Mouse (Mus musculus) C2C12 (cell line): ENCODE measurements at regions not wholly inside any gene's neighbourhood (a gene's known extent, or its start where the extent isn't known, plus 50 kb on each side); places are given as distances from the start of the nearest gene placed in this dataset.

Source experiments
- H3K27me3 ChIP-seq: one replicate; pipeline ENCODE4 v1.6.1; 2011; ENCODE audit not compliant: control insufficient read depth, insufficient read depth, insufficient read length
- H3K36me3 ChIP-seq: one replicate; pipeline ENCODE4 v1.6.1; 2011; ENCODE audit not compliant: control insufficient read depth, insufficient read depth
- H3K4me3 ChIP-seq: one replicate; pipeline ENCODE4 v1.5.1; 2011; ENCODE audit warnings: mild to moderate bottlenecking, control low read depth; ENCODE audit not compliant: poor library complexity, insufficient read depth, severe bottlenecking
- H3K79me2 ChIP-seq: one replicate; pipeline ENCODE4 v1.6.1; 2011; ENCODE audit not compliant: control insufficient read depth, insufficient read depth
- H3K79me3 ChIP-seq: one replicate; pipeline ENCODE4 v1.6.1; 2011; ENCODE audit warnings: low read depth, control low read depth
- H3ac ChIP-seq: one replicate; pipeline ENCODE3; 2011; ENCODE audit warnings: low read depth; ENCODE audit not compliant: control insufficient read depth, insufficient read length
- CEBPB ChIP-seq: IDR thresholded peaks from one replicate; pipeline ENCODE4 v1.6.1; 2011; ENCODE audit warnings: low read depth, mild to moderate bottlenecking, control low read depth, moderate library complexity
- CTCF ChIP-seq: IDR thresholded peaks from one replicate; pipeline ENCODE4 v1.5.1; 2011; ENCODE audit not compliant: control insufficient read depth, insufficient read depth, insufficient read length
- FOSL1 ChIP-seq: IDR thresholded peaks from one replicate; pipeline ENCODE4 v1.8.0; 2011; ENCODE audit warnings: mild to moderate bottlenecking, low read length; ENCODE audit not compliant: poor library complexity, insufficient read depth, severe bottlenecking
- MAX ChIP-seq: IDR thresholded peaks from one replicate; pipeline ENCODE4 v1.6.1; 2011; ENCODE audit warnings: mild to moderate bottlenecking, control low read depth
- MYOD1 ChIP-seq: IDR thresholded peaks from one replicate; pipeline ENCODE4 v1.6.1; 2011; ENCODE audit warnings: low read depth; ENCODE audit not compliant: control insufficient read depth, insufficient read length
- MYOG ChIP-seq: IDR thresholded peaks from one replicate; pipeline ENCODE4 v1.6.1; 2011; ENCODE audit not compliant: control insufficient read depth, insufficient read length; ENCODE audit errors: extremely low read depth
- USF1 ChIP-seq: IDR thresholded peaks from one replicate; pipeline ENCODE4 v1.6.1; 2011; ENCODE audit warnings: low read depth, mild to moderate bottlenecking, control low read depth, moderate library complexity

- H3ac ChIP-seq: no peak overlapping the region
- H3K79me2 ChIP-seq: no peaks in the 10 kb centered on the region
- H3K27me3 ChIP-seq: no peaks in the 10 kb centered on the region
- H3K4me3 ChIP-seq: no peak overlapping the region
- no peak for TF ChIP-seq USF1
- peak; percentile 59 for TF ChIP-seq CTCF
- H3K36me3 ChIP-seq: no peaks in the 10 kb centered on the region
- no peaks in the 10 kb centered on the region for H3K79me3 ChIP-seq
Observed at GRCm38 (mm10) chr16:54983759-54984218, 314.0 kb downstream of the Zpld1 start.

DNA sequence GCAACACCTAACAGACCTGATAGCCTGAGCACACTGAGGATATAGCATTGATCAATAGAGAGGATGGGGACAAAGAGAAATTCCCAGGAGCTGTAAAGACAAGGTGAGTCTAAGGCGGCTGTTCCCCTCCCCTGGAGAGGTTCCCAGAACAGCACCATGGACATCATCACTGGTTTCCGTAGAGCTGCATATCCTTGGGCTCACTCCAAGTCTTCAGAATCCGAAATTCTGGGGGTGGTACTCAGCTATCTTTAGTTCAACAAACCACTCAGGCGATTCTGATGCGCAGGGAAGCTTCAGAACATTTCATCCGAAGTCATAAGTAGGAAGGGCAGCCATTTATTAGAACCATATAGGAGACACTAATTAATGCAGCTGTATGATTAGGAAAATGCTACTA is 327.4 kb downstream of the Zpld1 start:
- Histone ChIP-seq H3K4me3 (no peak overlapping the region), H3ac (no peak overlapping the region), H3K27me3 (no peaks in the 10 kb centered on the region), H3K79me3 (no peaks in the 10 kb centered on the region), H3K36me3 (no peaks in the 10 kb centered on the region), H3K79me2 (no peaks in the 10 kb centered on the region)
- TF ChIP-seq MAX (no peak), CTCF (no peak), MYOD1 (no peak), CEBPB (no peak), FOSL1 (no peak), MYOG (no peak), USF1 (no peak)

GRCm38 (mm10) chr16:54943808-54944315 is 353.9 kb downstream of the Zpld1 start:
- Histone ChIP-seq H3K4me3 (no peak overlapping the region), H3ac (no peak overlapping the region), H3K27me3 (no peaks in the 10 kb centered on the region), H3K79me3 (no peaks in the 10 kb centered on the region), H3K79me2 (no peaks in the 10 kb centered on the region), H3K36me3 (no peaks in the 10 kb centered on the region)
- no peak for TF ChIP-seq FOSL1
- no peak for TF ChIP-seq CEBPB
- no peak for TF ChIP-seq MYOG
- TF ChIP-seq CTCF: no peak
- no peak for TF ChIP-seq MAX
- TF ChIP-seq USF1: no peak
- no peak for TF ChIP-seq MYOD1

DNA sequence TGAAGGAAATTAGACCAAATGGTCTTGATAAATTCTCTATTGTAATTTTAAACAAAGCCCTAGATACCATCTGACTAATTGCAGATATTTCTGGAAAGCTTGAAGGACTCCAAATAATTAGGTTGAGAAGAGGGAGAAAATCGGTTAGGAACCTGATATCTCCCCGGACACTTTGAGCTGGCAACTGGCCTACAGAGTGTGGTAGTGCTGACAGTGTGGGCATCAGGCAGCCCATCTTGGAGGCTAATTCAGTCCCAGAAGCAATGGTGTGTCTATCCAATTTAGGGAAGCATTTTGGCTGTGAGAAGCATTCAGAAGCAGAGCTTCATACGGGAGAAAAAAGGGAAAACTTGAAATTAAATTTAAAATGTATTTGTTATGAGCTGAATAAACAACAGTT is 369.5 kb downstream of the Zpld1 start:
- Histone ChIP-seq H3K79me3 (no peaks in the 10 kb centered on the region), H3ac (no peak overlapping the region), H3K36me3 (no peaks in the 10 kb centered on the region), H3K27me3 (no peaks in the 10 kb centered on the region), H3K4me3 (no peak overlapping the region), H3K79me2 (no peaks in the 10 kb centered on the region)
- no peak for TF ChIP-seq MAX
- TF ChIP-seq USF1: no peak
- TF ChIP-seq MYOG: no peak
- no peak for TF ChIP-seq CEBPB
- TF ChIP-seq CTCF: no peak
- TF ChIP-seq FOSL1: no peak
- no peak for TF ChIP-seq MYOD1

DNA sequence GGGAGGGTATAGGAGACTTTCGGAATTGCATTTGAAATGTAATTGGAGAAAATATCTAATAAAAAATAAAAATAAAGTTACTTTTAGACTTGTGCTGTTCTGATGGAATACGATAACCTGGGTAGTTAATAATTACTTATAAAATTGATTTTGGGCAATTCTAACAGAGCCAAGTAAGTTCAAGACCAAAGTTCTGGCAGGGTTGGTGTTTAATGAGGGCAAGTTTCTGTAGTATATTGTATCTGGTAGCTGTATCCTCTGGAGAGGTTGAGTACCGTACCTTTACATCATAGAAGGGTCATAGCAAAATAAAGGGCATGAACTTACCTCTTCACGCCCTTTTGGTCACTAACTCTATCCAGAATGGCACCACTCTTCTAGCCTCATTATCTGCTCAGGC is 394.9 kb downstream of the Zpld1 start:
- no peaks in the 10 kb centered on the region for H3K27me3 ChIP-seq
- TF ChIP-seq FOSL1: no peak
- TF ChIP-seq CTCF: no peak
- TF ChIP-seq MYOD1: no peak
- no peak for TF ChIP-seq MYOG
- no peak for TF ChIP-seq MAX
- no peak overlapping the region for H3K4me3 ChIP-seq
- no peak overlapping the region for H3ac ChIP-seq
- no peaks in the 10 kb centered on the region for H3K79me2 ChIP-seq
- no peaks in the 10 kb centered on the region for H3K79me3 ChIP-seq
- H3K36me3 ChIP-seq: no peaks in the 10 kb centered on the region

GRCm38 (mm10) chr16:54901461-54901860 is 396.3 kb downstream of the Zpld1 start:
- H3K79me2 ChIP-seq: no peaks in the 10 kb centered on the region
- H3K27me3 ChIP-seq: no peaks in the 10 kb centered on the region
- TF ChIP-seq MYOD1 (no peak), CTCF (no peak)
- H3K79me3 ChIP-seq: no peaks in the 10 kb centered on the region
- H3ac ChIP-seq: no peak overlapping the region
- H3K36me3 ChIP-seq: no peaks in the 10 kb centered on the region
- no peak overlapping the region for H3K4me3 ChIP-seq
